Mouse (Mus musculus) lung, adult 2 months (tissue): ENCODE measurements at regions not wholly inside any gene's neighbourhood (a gene's known extent, or its start where the extent isn't known, plus 50 kb on each side); places are given as distances from the start of the nearest gene placed in this dataset.

Experiments
- CTCF ChIP-seq: fragments of 200-500 bp; IDR thresholded peaks from 2 replicates; pipeline ENCODE4 v1.5.1; 2011; ENCODE audit warnings: mild to moderate bottlenecking, low read length, control low read depth; ENCODE audit not compliant: insufficient read depth
- POLR2A ChIP-seq: fragments of 200-500 bp; IDR thresholded peaks from 2 replicates; pipeline ENCODE4 v1.6.1; 2011; ENCODE audit warnings: low read depth, mild to moderate bottlenecking, control low read depth, low read length, borderline replicate concordance; ENCODE audit errors: extremely low read depth

DNA sequence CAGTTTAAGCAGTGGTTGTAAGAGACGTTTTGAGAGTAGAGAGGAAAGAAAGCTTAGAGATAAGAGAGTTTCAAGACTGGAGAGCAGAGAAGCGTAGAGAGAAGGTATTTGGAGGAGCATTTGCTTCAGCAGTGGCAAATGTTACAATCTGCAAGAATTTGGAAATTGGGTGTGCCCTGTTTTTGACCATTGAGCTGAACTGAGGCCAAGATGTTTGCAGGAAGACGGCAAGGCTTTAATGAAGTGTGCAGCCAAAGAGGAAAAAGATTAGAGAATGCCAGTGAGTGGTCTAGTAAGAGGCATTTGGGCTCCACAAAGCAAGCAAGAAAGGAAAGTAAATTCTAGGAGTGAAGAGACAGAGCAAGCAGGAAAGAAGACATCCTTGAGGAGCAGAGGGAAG is 168.8 kb upstream of the Fggy start:
- TF ChIP-seq CTCF: no peak
- no peak for TF ChIP-seq POLR2A
